Mouse (Mus musculus): ENCODE results near the gene Oxct2b. TPM values are rescaled to one million over a fixed set of nuclear protein-coding genes. Genes with fewer than 3 reads are reported as not detected.

Oxct2b gene
- total RNA-seq, 4 experiments from 2014 or later = 0.22 to 0.46 (median 0.27) TPM; not detected in 1

Other genes starting within 250 kb of the Oxct2b start
- 100 to 1,000 TPM; 300 to 310 (median 302) TPM for gene Cap1, start 230.2 kb upstream of the Oxct2b start, total RNA-seq (2022)
- 10 to 100 TPM; 16.4 to 24.8 (median 20.1) TPM for gene Mfsd2a, start 155.1 kb upstream of the Oxct2b start, total RNA-seq (2022)
- gene Mycl, start 120.6 kb upstream of the Oxct2b start, total RNA-seq (2022) = 10 to 100 TPM; 12.1 to 13.1 (median 12.4) TPM
- 10 to 100 TPM; 16.0 to 20.3 (median 18.8) TPM for gene Trit1, start 99.7 kb upstream of the Oxct2b start, total RNA-seq (2022)
- under 1 TPM in 3 of 4 experiments, not detected in 1; 0.16 to 0.19 (median 0.19) TPM for gene Bmp8b, start 11.1 kb upstream of the Oxct2b start, total RNA-seq (2022)
- gene Ppie, start 23.7 kb downstream of the Oxct2b start, total RNA-seq (2022) = 10 to 100 TPM; 19.4 to 21.0 (median 20.2) TPM
- 100 to 1,000 TPM; 419 to 526 (median 447) TPM for gene Hpcal4, start 67.0 kb downstream of the Oxct2b start, total RNA-seq (2022)
- 10 to 100 TPM; 10.1 to 14.5 (median 12.5) TPM for gene Nt5c1a, start 85.2 kb downstream of the Oxct2b start, total RNA-seq (2022)
- gene Heyl, start 117.3 kb downstream of the Oxct2b start, total RNA-seq (2022) = 1 to 10 TPM; 3.9 to 6.5 (median 5.9) TPM
- gene Pabpc4, start 146.1 kb downstream of the Oxct2b start, total RNA-seq (2022) = 10 to 100 TPM; 40.2 to 43.2 (median 42.4) TPM
- under 1 TPM in 2 of 4 experiments, not detected in 2; 0.20 to 0.26 TPM for gene Oxct2a, start 207.4 kb downstream of the Oxct2b start, total RNA-seq (2022)
- not detected for gene Bmp8a, start 227.0 kb downstream of the Oxct2b start, total RNA-seq (2022)